Mouse (Mus musculus) testis, adult 2 months (tissue): ENCODE data around the gene Atp11a.

Experiments used
- CTCF ChIP-seq: fragments of 200-500 bp; IDR thresholded peaks from 2 replicates; pipeline ENCODE4 v1.5.1; 2012; ENCODE audit warnings: low read depth, mild to moderate bottlenecking, inconsistent platforms, low read length, moderate library complexity; ENCODE audit not compliant: control insufficient read depth, insufficient read depth, insufficient replicate concordance
- POLR2A ChIP-seq: fragments of 200-500 bp; IDR thresholded peaks from 2 replicates; pipeline ENCODE4 v1.6.1; 2012; ENCODE audit warnings: low read depth, mild to moderate bottlenecking, inconsistent platforms, low read length, moderate library complexity; ENCODE audit not compliant: control insufficient read depth

DNA sequence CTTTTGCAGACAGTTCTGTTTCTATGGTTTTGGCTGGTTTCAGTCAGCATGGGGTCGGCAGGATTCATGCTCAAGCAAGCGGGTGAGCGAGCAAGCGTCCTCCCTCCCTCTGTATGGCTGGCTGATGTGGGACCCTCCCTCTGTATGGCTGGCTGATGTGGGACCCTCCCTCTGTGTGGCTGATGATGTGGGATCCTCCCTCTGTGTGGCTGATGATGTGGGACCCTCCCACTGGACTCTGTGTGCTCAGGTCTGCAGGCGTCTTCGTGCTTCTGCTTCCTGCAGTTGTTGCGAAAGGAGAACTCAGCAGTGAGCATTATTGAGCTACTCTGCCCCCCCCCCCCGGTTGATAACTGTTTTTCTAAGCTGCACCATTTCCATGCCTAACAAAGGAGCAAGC lies 30.6 kb downstream of the Atp11a start:
- TF ChIP-seq POLR2A (no peak), CTCF (no peak)
